Mouse (Mus musculus): ENCODE measurements at regions not wholly inside any gene's neighbourhood (a gene's known extent, or its start where the extent isn't known, plus 50 kb on each side); places are given as distances from the start of the nearest gene placed in this dataset.

DNA sequence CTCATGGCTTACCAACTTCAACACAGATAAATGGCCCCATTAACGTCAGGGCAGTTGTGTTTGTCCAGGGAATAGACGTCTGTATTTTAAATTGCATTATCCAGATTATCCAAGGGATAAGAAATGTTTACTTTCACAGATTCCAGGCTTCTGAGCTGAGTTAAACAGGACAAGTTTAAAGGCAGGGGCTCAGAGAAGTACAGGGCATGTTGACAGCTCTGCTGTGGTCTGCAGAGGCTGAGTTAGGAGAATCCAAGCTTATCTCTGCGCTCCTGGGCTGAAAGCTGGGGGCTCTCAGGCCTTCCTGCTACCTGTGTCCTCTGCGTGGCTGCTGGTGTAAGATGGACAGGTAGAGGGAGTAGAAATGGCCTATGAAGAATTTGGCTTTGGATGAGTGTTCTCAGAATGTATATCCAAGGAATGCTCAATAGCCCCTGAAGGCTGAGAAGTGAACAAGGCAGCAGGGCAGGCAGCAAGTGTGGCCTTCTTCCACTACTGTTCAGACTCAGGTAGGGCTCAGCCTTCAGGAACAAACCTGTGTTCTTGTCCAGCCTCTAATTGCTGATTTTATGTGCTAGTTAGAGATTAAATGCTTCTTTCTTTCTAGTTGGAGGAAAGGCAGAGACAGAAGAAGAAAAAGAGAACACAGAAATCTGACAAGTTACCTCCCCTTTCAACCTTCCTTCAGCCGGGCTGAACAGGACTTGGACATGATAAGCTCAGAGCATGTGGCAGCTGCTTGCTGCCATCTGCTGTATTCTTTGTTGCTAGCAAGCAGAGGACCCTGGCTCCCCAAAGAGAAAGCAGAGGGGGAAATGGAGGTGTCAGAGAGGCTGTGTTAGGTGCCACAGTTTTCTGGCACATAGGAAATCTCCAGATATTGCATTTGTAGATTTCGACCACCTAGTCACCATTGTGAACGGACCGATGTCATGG lies 77.9 kb upstream of the Grem2 start:
- peak; percentile 16 for DNase-seq

DNA sequence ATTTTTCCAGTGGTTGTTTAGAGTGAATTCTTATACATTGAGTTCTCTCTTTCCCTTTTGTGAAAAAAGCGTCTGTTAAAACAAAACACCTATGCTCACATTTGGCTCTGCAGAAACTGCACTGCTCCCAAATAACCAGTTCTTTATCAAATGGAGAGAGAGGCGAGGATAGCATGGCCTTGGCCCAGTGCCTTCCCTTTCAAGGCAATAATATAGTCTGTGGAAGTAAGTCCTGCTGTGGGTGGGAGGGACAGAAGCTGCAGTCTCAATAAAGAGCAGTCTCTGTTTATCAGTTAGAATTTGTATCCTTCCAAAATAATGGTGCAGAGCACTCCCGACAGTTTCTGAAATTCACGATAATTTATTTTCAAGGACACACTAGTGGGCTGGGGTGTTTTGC lies 70.9 kb upstream of the Grem2 start:
- DNase-seq: no peak

DNA sequence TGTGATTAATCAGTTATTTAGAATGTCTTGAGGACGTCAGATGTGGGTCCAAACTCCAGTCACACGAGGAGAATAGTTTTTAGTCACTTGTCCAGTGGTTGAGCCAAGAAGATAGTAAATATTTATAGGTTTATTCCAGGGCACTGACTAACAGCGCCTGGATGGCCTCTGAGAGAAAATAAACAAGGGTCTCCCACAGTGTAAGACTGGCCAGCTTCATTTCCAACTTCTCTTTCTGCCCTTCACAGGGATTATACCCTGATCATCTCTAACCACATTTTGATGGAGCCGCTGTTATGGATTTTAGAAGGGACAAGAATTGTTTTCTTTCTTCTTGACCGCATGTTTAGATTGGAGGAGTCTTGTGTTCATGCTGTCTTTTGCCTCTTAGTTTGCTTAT lies 67.0 kb upstream of the Grem2 start:
- DNase-seq: no peak

DNA sequence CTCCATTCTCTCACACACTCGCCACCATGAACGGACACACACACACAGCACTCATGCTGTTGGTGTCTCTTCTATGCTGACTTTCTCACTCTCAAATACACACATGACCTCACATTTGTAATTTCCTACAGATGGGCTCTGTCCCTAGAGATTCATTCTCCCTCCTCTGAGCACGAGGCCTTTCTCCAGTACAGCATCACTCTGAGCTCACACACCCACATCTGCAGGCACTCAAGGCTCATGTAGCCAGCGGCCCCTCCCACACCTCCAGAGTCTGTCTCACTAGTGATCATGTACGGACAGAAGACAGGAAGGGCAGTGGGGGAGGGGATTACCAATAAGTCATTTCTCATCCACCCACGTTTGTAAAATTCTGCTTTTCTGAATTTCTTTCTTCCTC lies 50.3 kb upstream of the Grem2 start:
- DNase-seq: no peak

Measured in right cerebral cortex, postnatal 4 days (tissue).